Mouse (Mus musculus): ENCODE data around the gene Fstl4. TPM values are rescaled to one million over a fixed set of nuclear protein-coding genes. Genes with fewer than 3 reads are reported as not detected.

The Fstl4 gene
- polyA plus RNA-seq, 1 experiment = not detected

GRCm38 (mm10) chr11:52826591-52826990 is 62.2 kb downstream of the Fstl4 start:
- H3K27ac ChIP-seq (ENCODE audit: insufficient read depth, low read depth, low read length) = no peak overlapping the region
- TF ChIP-seq CTCF (IDR thresholded peaks at IDR 0.05; ENCODE audit: low read depth, low read length) (no peak), POLR2A (IDR thresholded peaks at IDR 0.05; ENCODE audit: borderline replicate concordance, low read depth, low read length) (no peak)
- no peaks in the 10 kb centered on the region for H3K4me1 ChIP-seq (ENCODE audit: control insufficient read depth, insufficient read depth, low read length)
- no peak overlapping the region for H3K4me3 ChIP-seq (ENCODE audit: insufficient read depth, low read length)

GRCm38 (mm10) chr11:52831631-52832310 is 67.3 kb downstream of the Fstl4 start:
- no peak overlapping the region for H3K27ac ChIP-seq (ENCODE audit: insufficient read depth, low read depth, low read length)
- TF ChIP-seq CTCF (IDR thresholded peaks at IDR 0.05; ENCODE audit: low read depth, low read length) = no peak
- no peak for TF ChIP-seq POLR2A (IDR thresholded peaks at IDR 0.05; ENCODE audit: borderline replicate concordance, low read depth, low read length)
- no peak overlapping the region for H3K4me3 ChIP-seq (ENCODE audit: insufficient read depth, low read length)
- no peaks in the 10 kb centered on the region for H3K4me1 ChIP-seq (ENCODE audit: control insufficient read depth, insufficient read depth, low read length)

- Histone ChIP-seq H3K4me1 (ENCODE audit: control insufficient read depth, insufficient read depth, low read length) (no peaks in the 10 kb centered on the region), H3K27ac (ENCODE audit: insufficient read depth, low read depth, low read length) (no peak overlapping the region), H3K4me3 (ENCODE audit: insufficient read depth, low read length) (no peak overlapping the region)
- TF ChIP-seq POLR2A (IDR thresholded peaks at IDR 0.05; ENCODE audit: borderline replicate concordance, low read depth, low read length) (no peak), CTCF (IDR thresholded peaks at IDR 0.05; ENCODE audit: low read depth, low read length) (no peak)
These were observed 67.9 kb downstream of the Fstl4 start for GRCm38 (mm10) chr11:52832311-52832675.

GRCm38 (mm10) chr11:52848691-52849090 is 84.3 kb downstream of the Fstl4 start:
- Histone ChIP-seq H3K4me3 (ENCODE audit: insufficient read depth, low read length) (no peak overlapping the region), H3K27ac (ENCODE audit: insufficient read depth, low read depth, low read length) (no peak overlapping the region), H3K4me1 (ENCODE audit: control insufficient read depth, insufficient read depth, low read length) (no peaks in the 10 kb centered on the region)
- TF ChIP-seq POLR2A (IDR thresholded peaks at IDR 0.05; ENCODE audit: borderline replicate concordance, low read depth, low read length) = no peak
- no peak for TF ChIP-seq CTCF (IDR thresholded peaks at IDR 0.05; ENCODE audit: low read depth, low read length)

GRCm38 (mm10) chr11:52850071-52850470 is 85.6 kb downstream of the Fstl4 start:
- H3K27ac ChIP-seq (ENCODE audit: insufficient read depth, low read depth, low read length) = no peak overlapping the region
- H3K4me3 ChIP-seq (ENCODE audit: insufficient read depth, low read length) = no peak overlapping the region
- no peak for TF ChIP-seq CTCF (IDR thresholded peaks at IDR 0.05; ENCODE audit: low read depth, low read length)
- TF ChIP-seq POLR2A (IDR thresholded peaks at IDR 0.05; ENCODE audit: borderline replicate concordance, low read depth, low read length) = no peak
- no peaks in the 10 kb centered on the region for H3K4me1 ChIP-seq (ENCODE audit: control insufficient read depth, insufficient read depth, low read length)

- Histone ChIP-seq H3K4me1 (ENCODE audit: control insufficient read depth, insufficient read depth, low read length) (no peaks in the 10 kb centered on the region), H3K4me3 (ENCODE audit: insufficient read depth, low read length) (no peak overlapping the region), H3K27ac (ENCODE audit: insufficient read depth, low read depth, low read length) (no peak overlapping the region)
- no peak for TF ChIP-seq POLR2A (IDR thresholded peaks at IDR 0.05; ENCODE audit: borderline replicate concordance, low read depth, low read length)
- TF ChIP-seq CTCF (IDR thresholded peaks at IDR 0.05; ENCODE audit: low read depth, low read length) = no peak
These were observed 108.5 kb downstream of the Fstl4 start for GRCm38 (mm10) chr11:52872846-52873512.

GRCm38 (mm10) chr11:52875916-52876765 is 111.7 kb downstream of the Fstl4 start:
- Histone ChIP-seq H3K4me3 (ENCODE audit: insufficient read depth, low read length) (no peak overlapping the region), H3K4me1 (ENCODE audit: control insufficient read depth, insufficient read depth, low read length) (no peaks in the 10 kb centered on the region), H3K27ac (ENCODE audit: insufficient read depth, low read depth, low read length) (no peak overlapping the region)
- TF ChIP-seq POLR2A (IDR thresholded peaks at IDR 0.05; ENCODE audit: borderline replicate concordance, low read depth, low read length) (no peak), CTCF (IDR thresholded peaks at IDR 0.05; ENCODE audit: low read depth, low read length) (no peak)

- H3K4me1 ChIP-seq (ENCODE audit: control insufficient read depth, insufficient read depth, low read length) = no peaks in the 10 kb centered on the region
- no peak overlapping the region for H3K27ac ChIP-seq (ENCODE audit: insufficient read depth, low read depth, low read length)
- H3K4me3 ChIP-seq (ENCODE audit: insufficient read depth, low read length) = no peak overlapping the region
- TF ChIP-seq CTCF (IDR thresholded peaks at IDR 0.05; ENCODE audit: low read depth, low read length) (no peak), POLR2A (IDR thresholded peaks at IDR 0.05; ENCODE audit: borderline replicate concordance, low read depth, low read length) (no peak)
These were observed 113.2 kb downstream of the Fstl4 start for GRCm38 (mm10) chr11:52877662-52878061.

- Histone ChIP-seq H3K4me3 (ENCODE audit: insufficient read depth, low read length) (no peak overlapping the region), H3K27ac (ENCODE audit: insufficient read depth, low read depth, low read length) (no peak overlapping the region), H3K4me1 (ENCODE audit: control insufficient read depth, insufficient read depth, low read length) (no peaks in the 10 kb centered on the region)
- TF ChIP-seq POLR2A (IDR thresholded peaks at IDR 0.05; ENCODE audit: borderline replicate concordance, low read depth, low read length) (no peak), CTCF (IDR thresholded peaks at IDR 0.05; ENCODE audit: low read depth, low read length) (no peak)
These were observed 115.5 kb downstream of the Fstl4 start for GRCm38 (mm10) chr11:52879958-52880357.
